Mouse (Mus musculus): ENCODE measurements at regions not wholly inside any gene's neighbourhood (a gene's known extent, or its start where the extent isn't known, plus 50 kb on each side); places are given as distances from the start of the nearest gene placed in this dataset.

DNA sequence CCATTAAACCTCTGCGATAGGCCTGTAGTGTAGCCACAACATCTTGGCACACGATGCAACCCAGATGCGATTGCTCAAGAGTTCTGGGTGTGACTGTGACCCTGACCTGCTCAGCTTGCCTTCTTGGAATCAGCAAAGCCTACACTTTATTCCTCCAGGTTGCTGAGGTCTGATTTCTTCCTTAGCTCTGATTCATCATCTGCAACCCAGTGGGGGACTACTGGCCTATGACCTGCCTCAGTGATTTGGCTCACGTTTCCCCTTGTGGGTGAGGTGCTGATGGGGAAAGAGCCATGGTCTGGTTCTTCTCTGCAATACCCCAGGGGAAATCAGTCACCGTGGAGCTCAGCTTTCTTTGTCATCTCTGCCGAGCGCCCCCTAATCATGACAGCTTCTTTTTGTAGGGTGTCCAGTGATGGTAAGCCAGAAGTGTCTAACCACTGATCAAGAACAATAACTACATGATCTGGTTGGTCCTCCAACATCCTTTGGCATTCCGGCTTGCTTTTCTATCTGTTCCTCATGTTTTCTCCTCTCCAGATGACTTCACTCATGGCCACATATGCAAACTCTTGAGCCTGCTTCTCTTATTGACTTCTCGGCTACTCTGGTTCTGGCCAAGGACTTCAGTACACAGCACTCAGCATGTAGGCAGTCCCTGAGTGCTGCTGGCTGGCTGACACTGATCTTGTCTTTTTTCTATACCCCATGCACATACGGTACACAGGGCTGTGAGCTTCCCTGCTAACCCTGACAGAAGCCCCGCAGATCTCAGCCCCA lies 163.0 kb downstream of the Gm45692 start:
- no peak for ATAC-seq (ENCODE audit: insufficient number of reproducible peaks, low FRiP score, low TSS enrichment)

GRCm38 (mm10) chr8:26283957-26284356 lies 164.6 kb downstream of the Gm45692 start:
- ATAC-seq (ENCODE audit: insufficient number of reproducible peaks, low FRiP score, low TSS enrichment): no peak

- ATAC-seq (ENCODE audit: insufficient number of reproducible peaks, low FRiP score, low TSS enrichment): peak; percentile 31; the same call in 1 of the 2 replicates
Observed at GRCm38 (mm10) chr8:26287665-26288064, 168.3 kb downstream of the Gm45692 start.

GRCm38 (mm10) chr8:26288163-26288562 lies 168.8 kb downstream of the Gm45692 start:
- ATAC-seq (ENCODE audit: insufficient number of reproducible peaks, low FRiP score, low TSS enrichment): no peak

DNA sequence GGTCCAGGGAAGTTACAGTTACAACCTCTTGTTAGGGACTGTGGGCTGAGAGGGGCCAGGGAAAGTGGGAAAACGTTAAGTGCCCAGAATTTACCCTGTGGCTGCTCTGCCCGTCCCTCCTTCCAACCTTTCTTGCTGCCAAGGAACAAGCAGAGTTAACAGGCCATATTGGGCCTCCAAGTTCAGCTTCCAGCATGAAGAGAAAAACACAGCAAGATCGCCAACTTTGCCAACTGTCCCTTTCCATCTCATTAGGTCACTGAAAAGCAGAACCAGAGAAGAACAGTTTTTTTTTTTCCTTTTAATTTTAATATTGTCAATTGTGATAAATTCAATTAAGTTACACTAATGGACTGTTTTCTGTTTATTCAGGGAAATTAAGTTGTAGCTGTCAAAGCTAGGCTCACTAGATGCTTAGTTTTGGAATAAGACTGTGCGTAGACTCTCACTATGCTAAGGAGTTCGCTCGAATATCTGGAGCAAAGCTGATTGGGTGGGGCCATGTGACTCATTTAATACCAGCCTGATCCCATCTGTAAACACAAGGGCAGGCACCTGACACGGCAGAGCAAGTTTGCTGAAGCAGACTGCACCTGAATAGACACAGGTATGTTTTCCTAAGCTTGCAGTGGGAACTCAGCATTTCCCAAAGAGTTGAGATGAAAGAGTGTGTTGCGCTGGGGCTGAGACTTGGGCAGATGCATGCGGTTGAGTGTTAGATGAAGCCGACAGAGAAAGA lies 178.9 kb downstream of the Gm45692 start:
- no peak for ATAC-seq (ENCODE audit: insufficient number of reproducible peaks, low FRiP score, low TSS enrichment)

- ATAC-seq (ENCODE audit: insufficient number of reproducible peaks, low FRiP score, low TSS enrichment): no peak
Observed at GRCm38 (mm10) chr8:26300246-26300645, 180.9 kb downstream of the Gm45692 start.

DNA sequence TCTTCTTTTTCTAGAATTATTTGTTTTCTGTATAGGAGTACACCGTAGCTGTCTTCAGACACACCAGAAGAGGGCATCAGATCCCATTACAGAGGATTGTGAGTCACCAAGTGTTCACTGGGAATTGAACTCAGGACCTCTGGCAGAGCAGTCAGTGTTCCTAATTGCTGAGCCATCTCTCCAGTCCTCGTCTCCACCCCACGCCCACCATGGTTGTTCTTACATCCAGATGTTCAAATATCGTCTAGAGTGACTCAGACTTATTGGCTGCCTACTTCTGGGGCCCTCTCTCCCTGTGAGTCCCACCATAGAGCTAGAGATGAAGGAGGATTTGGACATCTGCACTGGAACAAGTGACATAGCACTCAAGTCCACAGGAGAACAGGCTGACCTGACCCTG lies 182.6 kb downstream of the Gm45692 start:
- ATAC-seq (ENCODE audit: insufficient number of reproducible peaks, low FRiP score, low TSS enrichment): no peak

DNA sequence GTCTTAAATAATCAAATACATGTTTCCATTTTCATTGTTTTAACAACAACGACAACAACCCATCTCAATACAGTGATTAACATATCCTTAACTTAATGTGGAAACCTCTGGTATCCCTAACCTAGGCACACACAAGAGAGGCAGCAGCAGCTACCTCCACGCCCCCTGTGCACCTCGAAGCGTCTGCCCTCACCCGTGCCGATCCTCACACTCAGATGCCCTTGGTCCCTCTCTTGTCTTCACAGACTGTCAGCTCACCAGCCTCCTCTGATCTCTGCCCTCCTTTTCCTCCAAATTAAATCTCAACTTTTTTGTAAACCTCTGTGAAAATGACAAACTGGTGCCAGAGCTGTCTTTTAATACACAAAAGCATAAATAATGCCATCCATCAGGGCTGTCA lies 185.2 kb downstream of the Gm45692 start:
- ATAC-seq (ENCODE audit: insufficient number of reproducible peaks, low FRiP score, low TSS enrichment): no peak

DNA sequence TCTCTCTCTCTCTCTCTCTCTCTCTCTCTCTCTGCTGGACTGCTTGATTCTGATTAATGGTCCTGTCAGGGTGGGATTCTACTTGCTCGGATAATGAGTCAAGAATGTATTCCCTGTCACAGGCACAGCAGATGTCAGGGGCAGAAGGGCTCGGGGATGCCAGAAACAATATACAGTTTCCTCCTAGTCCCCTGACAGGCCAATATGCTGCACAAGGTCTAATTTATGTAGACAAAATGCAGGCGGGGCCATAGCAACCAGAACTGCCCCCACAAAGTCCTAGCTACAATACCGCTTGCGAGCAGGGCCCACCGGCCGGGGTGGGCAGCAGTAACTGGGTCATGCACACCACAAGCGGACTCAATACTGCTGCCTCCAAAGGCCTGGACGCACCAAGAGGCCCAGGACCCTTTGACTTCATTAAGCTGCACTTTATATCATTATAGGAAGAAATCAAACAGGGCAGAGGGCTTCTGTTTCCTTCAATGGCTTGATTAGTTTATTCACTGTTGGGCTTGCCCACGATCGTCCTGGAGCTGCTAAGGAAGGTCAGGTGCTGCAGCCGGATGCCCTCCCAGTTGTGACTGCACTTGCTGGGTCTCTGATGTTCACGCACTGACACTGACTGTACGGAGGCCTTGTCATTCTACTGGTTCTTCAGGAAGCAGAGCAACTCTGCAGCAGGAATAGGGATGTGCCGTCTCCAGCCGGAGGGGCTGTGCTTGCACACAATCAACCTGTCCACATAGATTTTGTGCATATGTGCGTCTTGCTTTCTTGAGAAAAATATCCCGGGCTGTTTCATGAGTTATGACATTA lies 185.9 kb downstream of the Gm45692 start:
- ATAC-seq (ENCODE audit: insufficient number of reproducible peaks, low FRiP score, low TSS enrichment): no peak

GRCm38 (mm10) chr8:26308121-26308641 lies 188.8 kb downstream of the Gm45692 start:
- ATAC-seq (ENCODE audit: insufficient number of reproducible peaks, low FRiP score, low TSS enrichment): no peak

GRCm38 (mm10) chr8:26309764-26310163 lies 190.4 kb downstream of the Gm45692 start:
- ATAC-seq (ENCODE audit: insufficient number of reproducible peaks, low FRiP score, low TSS enrichment): no peak

DNA sequence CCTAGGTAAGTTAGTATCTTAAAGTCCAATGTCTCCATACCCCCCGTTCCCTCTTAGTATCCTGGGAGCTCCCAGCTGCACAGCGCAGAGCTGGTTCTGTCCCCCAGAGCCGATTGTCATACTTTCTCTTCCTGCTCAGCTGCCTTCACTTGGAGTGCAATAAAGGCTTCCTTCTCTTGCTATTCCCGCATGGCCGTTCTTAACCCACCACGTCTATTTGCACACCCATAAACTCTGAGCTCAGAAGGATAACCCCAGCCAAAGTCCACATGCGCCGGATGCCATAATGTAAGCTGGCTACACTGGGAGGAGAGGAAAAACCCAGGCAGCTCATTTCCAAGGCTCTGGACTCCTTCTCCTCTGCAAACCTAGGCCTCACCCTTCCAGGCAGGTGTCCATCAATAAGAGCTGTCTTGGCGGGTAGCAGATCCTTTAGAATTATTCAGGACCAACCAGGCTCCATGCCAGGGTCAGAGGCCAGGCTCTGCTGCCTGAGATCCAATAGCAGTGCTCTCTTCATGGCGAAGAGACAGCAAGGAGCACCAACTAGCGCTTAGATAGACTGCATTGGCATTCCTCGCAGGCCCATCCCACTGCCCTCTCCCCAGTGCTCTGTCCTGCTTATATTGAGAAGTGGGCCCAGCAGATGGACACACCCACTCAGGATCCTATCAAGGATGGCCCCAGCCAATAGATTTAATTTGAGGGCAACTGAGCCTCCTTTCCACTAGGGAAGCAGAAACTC lies 204.4 kb downstream of the Gm45692 start:
- ATAC-seq (ENCODE audit: insufficient number of reproducible peaks, low FRiP score, low TSS enrichment): no peak

DNA sequence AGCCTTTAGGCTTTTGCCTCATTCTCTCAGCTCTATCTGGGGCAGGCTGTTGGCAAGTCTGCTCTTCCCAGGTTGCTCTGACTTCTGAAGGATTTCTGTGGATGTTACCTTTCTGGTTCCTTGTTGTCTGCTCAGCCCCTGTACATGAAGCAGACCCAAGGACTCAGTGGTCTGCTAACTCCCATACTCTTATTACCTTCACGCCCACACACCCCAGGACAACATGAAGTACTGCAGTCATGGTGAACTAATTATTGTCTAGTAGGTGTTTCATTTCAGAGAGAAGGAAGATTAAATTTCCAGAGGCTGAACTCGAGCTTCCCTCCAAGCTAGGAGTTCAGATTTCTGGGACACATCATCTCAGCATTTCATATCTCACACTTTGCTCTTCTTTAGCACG lies 205.3 kb downstream of the Gm45692 start:
- ATAC-seq (ENCODE audit: insufficient number of reproducible peaks, low FRiP score, low TSS enrichment): no peak

GRCm38 (mm10) chr8:26329813-26330212 lies 210.5 kb downstream of the Gm45692 start:
- ATAC-seq (ENCODE audit: insufficient number of reproducible peaks, low FRiP score, low TSS enrichment): no peak

DNA sequence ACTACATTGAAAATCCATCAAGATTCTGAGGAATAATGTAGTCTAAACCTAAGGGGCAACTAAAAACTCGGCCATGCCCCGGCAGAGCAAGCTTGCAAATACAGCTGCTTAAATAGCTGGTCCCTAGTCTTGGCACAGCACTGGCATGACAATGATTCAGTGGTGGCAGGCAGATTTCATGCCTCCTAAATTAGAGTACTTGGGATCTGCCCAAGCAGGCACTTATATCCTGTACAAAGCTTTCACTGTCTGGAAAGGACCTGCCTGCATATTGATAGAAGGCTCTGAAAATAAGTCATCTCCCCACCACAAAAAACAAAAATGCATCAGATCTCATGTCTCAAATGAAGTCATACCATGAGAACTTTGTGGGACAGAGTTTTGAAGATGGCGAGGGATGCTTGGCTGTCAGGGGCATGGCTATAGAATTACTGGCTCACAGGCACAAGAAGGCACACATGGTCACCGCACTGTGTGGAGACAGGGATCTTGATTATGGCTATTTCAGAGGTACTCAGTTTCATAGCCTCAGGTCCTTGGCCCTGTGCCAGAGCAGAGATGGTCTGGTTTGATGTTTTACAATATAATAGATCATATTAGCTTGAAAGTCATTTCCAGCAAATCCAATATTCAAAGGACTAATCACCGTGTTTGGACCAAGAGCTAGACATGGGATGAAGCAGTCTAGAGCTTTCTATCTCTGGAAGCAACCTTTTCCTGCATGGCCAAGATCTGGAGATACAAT lies 217.7 kb downstream of the Gm45692 start:
- no peak for ATAC-seq (ENCODE audit: insufficient number of reproducible peaks, low FRiP score, low TSS enrichment)

DNA sequence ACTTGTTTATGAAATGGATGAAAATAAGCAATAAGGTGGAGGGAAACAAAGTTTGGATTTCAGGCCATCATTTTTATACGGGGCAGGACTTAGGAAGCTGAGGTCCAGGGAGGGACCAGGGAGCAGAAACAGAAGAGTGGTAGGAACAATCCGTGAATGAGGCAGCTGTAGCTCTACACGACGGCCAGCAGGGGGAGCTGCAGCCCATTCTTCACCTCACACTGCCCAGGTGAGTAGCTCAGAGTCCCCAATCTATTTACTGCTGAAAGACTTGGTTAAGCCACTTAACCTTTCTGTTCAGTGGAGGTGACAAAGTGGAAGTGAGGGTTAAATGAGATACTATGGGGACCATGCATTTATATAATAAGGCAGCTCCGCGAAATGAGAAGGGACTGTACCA lies 225.7 kb downstream of the Gm45692 start:
- ATAC-seq (ENCODE audit: insufficient number of reproducible peaks, low FRiP score, low TSS enrichment): peak; percentile 77

GRCm38 (mm10) chr8:26349231-26349630 lies 229.9 kb downstream of the Gm45692 start:
- peak; percentile 54; the same call in 1 of the 2 replicates for ATAC-seq (ENCODE audit: insufficient number of reproducible peaks, low FRiP score, low TSS enrichment)

- no peak for ATAC-seq (ENCODE audit: insufficient number of reproducible peaks, low FRiP score, low TSS enrichment)
Observed at GRCm38 (mm10) chr8:26349854-26350253, 230.5 kb downstream of the Gm45692 start.

GRCm38 (mm10) chr8:26350616-26351015 lies 231.3 kb downstream of the Gm45692 start:
- no peak for ATAC-seq (ENCODE audit: insufficient number of reproducible peaks, low FRiP score, low TSS enrichment)
